Mouse (Mus musculus): Measurements from ENCODE around the gene Dpf3. TPM values are rescaled to one million over a fixed set of nuclear protein-coding genes. Genes with fewer than 3 reads are reported as not detected.
A peak's percentile ranks its signal among the peaks of the same experiment; 100 is the strongest.

The Dpf3 gene
- total RNA-seq, 2 experiments from 2014 or later, result 15.9 to 20.0 TPM

DNA sequence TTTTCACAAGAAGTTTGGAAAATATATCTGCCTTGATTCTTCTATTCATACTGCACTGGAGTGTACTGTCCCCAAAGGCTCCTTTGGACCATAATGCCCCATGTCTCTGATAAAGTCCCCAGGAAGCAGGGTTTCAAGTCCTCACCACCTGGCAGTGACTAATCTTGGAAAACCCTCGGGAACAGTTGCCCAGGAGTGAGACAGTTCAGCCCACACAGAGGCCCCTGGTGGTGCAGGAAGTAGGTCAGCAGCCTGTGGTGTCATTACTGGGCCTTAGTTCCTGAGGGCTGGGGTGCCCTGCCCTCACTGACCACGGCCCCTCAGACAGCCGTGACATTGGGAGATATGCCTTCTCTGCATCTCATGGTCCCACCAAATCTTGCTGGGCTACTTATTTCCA lies 246.5 kb downstream of the Dpf3 start:
- DNase-seq, result no peak
- intact Hi-C loops (cut with DNase I), result loop anchor here (5.0 kb wide), 1 partner anchor 119 kb away; no protein-coding TSS in a partner anchor

- intact Hi-C loops (cut with DNase I), result loop anchor here (5.0 kb wide), 1 partner anchor 118 kb away; no protein-coding TSS in a partner anchor
- peak in 1 of 2 experiments; percentile 8 for DNase-seq
Observed at GRCm38 (mm10) chr12:83240571-83240970, 246.9 kb downstream of the Dpf3 start.

- intact Hi-C loops (cut with DNase I), result no loop called here
- no peak for DNase-seq
Observed at GRCm38 (mm10) chr12:83235781-83236180, 251.7 kb downstream of the Dpf3 start.

DNA sequence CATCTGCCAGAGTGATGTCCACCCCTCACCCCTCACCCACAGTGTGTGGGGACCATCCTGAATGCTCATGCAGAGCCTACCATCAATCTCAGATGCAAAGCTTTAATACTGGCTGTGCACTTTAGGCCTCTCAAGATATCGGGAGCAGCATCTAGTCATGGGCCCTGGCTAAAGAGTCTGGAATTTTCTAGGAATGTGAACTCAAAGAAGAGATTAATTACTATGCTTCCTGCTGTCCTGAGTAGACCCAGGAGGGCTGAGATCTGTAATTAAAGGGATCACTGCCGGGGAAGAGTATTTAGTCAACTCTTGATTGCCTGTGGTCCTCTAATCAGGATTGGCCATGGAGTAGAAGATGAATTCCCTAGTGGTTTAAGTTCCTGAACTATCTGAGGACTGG lies 252.5 kb downstream of the Dpf3 start:
- DNase-seq, result no peak
- intact Hi-C loops (cut with DNase I), result no loop called here

DNA sequence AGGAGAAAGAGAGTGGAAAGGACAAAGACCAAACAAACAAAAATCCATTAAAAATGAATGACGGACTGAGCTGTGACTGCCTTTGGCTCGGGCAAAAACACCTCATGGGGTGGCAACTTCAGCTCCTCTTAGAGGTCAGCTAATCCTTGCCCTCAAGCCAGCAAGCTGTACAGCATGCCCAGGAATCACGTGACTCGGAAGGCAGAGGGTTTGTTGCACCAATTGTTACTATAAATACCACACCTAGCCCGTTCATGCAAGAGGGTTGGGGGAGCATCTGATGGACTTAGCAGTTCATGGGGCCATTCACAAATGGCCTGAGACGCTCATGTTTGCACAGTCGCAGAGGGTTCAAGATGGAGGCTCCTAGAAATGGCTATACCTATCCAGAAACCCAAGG lies 253.9 kb downstream of the Dpf3 start:
- intact Hi-C loops (cut with DNase I), result no loop called here
- no peak for DNase-seq

GRCm38 (mm10) chr12:83232916-83233315 lies 254.6 kb downstream of the Dpf3 start:
- intact Hi-C loops (cut with DNase I), result no loop called here
- DNase-seq, result no peak

GRCm38 (mm10) chr12:83231258-83231657 lies 256.3 kb downstream of the Dpf3 start:
- intact Hi-C loops (cut with DNase I), result no loop called here

GRCm38 (mm10) chr12:83229683-83230082 lies 257.8 kb downstream of the Dpf3 start:
- intact Hi-C loops (cut with DNase I), result no loop called here
- DNase-seq, result no peak

More at GRCm38 (mm10) chr12:83231258-83231657, 256.3 kb downstream of the Dpf3 start:
- no peak for DNase-seq

DNA sequence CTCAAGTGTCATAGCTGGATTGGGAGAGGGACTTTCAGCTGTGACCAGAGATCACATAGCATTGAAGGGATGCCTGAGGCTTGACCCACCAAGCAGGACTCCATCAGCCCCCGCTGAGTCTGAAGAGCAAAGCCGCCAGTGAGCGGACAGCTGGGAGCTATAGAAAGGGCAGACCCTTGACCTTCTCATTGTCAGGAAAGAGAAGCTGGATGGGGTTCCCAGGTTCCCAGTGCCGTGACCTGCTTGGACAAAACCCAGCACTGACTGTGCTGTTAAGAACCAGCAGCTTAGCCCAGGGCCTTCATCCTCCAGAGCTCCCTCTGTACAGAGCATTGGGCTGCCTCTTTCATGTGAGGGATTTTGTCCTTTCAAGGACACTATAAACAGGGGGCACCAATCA lies 260.5 kb downstream of the Dpf3 start:
- intact Hi-C loops (cut with DNase I), result no loop called here
- no peak for DNase-seq

DNA sequence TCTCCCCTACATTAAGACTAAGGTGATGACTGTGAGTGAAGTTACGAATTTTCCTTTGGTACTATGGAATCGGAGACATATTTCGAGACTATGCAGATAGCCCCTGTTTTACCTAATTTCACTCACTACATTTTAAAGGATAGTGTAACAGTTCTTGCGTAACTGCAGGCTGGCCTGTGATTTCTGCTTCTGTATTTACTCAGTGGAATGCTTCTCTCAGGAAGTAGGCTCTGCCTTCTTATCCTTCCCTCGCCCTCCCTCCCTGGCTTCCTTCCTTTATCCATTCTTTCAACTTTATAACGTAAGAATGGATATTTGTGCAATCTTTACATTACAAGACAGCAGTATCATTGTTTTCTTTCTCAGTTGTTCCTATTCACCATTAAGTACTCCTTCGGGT lies 266.6 kb downstream of the Dpf3 start:
- DNase-seq, result no peak
- intact Hi-C loops (cut with DNase I), result no loop called here

- intact Hi-C loops (cut with DNase I), result loop anchor here (10.0 kb wide), 1 partner anchor 291 kb away; no protein-coding TSS in a partner anchor
- DNase-seq, result no peak
Observed at GRCm38 (mm10) chr12:83213879-83214341, 273.6 kb downstream of the Dpf3 start.

DNA sequence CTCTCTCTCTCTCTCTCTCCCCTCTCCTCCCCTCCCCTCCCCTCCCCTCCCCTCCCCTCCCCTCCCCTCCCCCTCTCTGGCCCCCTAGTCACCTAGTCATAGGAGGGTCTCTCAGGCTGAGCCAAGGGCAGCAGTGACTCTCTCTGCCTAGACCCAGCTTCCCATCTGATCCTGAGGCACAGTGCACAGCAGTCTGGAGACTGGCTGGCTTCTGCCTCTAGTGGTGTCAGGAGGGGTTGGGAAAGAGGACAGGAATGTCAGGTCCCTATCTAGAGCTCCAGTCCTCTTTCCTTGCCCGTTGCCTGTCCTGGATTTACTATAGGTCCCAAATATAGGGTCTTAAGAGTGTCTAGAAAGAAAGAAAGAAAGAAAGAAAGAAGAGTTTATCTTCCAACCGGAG lies 275.5 kb downstream of the Dpf3 start:
- intact Hi-C loops (cut with DNase I), result loop anchor here (10.0 kb wide), 1 partner anchor 293 kb away; no protein-coding TSS in a partner anchor
- no peak for DNase-seq

DNA sequence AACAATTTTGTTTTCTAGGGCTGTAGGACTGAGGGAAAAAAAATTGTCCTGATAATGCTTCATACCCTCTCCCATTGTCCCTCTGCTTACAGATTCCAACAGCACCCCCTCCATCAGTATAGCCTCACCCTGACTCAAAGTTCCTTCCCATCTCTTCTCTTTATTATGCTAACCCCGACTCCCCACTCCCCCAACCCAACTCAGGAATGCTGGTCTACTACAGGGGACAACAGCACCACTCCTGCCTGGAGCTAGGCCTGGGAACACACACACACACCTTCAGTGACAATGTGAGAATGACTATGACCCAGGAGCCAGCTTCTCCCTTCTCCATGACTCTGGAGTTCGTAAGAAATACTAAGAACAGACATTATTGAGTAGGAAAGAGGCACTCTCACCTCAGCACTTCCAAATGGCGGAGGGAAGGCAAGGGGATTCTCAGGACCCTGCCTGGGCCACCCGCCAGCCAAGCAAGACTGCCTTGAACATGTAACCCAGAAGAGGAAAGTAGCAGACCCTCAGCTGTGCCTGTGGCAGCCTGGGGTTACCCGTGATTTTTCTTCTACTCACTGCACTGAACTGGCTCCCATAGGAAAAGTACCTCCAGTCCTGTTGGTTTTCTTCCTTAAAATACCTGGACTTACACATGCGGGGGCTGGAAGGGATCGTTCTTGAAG lies 276.2 kb downstream of the Dpf3 start:
- DNase-seq, result no peak
- intact Hi-C loops (cut with DNase I), result loop anchor here (10.0 kb wide), 1 partner anchor 294 kb away; no protein-coding TSS in a partner anchor

GRCm38 (mm10) chr12:83210735-83211134 lies 276.8 kb downstream of the Dpf3 start:
- intact Hi-C loops (cut with DNase I), result loop anchor here (10.0 kb wide), 1 partner anchor 294 kb away; no protein-coding TSS in a partner anchor
- DNase-seq, result no peak

GRCm38 (mm10) chr12:83210294-83210693 lies 277.2 kb downstream of the Dpf3 start:
- intact Hi-C loops (cut with DNase I), result loop anchor here (10.0 kb wide), 1 partner anchor 295 kb away; no protein-coding TSS in a partner anchor
- DNase-seq, result no peak

DNA sequence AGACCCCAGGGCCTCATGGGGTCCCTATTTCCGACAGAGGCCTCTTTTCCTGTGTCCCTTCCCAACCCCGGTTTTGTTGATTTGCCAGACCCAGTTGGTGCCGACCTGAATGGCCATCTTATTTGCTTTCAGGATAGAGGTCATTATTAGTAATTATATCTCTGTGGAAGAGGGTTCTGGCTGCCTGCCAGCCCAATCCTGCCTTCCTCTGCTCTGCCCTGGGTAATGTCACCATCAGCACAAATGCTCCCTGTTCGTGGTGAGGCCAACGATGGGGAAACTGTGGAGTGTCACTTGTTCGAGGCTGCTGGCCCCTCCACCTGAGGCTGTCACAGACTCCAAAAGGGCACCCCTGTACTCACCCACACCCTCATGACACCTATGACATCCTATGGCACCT lies 278.1 kb downstream of the Dpf3 start:
- intact Hi-C loops (cut with DNase I), result no loop called here
- no peak for DNase-seq

DNA sequence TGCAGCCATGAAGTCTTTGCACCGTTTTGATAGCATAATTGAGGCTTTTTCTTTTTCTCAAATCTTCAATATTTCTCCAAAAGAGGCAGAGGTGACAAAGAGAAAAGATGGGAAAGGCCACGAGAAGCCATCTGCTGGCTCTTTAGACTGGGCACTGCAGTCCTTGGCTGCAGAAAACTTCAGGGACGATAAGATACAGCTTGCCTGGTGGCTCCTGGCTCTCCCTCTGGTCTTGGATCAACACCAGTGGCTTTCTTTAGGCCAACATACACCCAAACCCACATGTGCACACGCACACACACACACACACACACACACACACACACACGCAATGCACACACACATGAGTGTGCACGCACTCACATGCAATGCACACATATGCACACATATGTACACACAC lies 278.7 kb downstream of the Dpf3 start:
- DNase-seq, result no peak
- intact Hi-C loops (cut with DNase I), result no loop called here

DNA sequence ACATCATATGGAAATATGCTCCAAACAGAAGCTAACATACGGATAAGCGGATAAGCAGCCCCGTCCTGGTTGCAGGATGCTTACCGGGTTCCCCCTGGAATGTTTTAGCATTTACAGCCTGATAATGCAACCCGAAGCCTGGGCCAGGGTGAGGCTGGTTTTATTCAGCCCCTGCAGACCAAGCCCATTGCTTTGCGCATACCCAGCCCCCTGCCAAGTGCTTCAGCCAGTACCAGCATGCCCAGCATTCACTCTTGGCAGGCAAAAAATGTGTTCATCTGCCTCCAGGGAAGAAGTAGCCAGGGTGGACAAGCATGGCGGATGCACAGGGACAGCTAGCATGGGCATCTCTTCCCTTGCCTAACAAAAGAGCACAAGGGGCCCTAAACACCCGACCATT lies 279.5 kb downstream of the Dpf3 start:
- intact Hi-C loops (cut with DNase I), result no loop called here
- no peak for DNase-seq

- no peak for DNase-seq
- intact Hi-C loops (cut with DNase I), result no loop called here
Observed at GRCm38 (mm10) chr12:83207481-83207880, 280.0 kb downstream of the Dpf3 start.

- intact Hi-C loops (cut with DNase I), result no loop called here
- no peak for DNase-seq
Observed at GRCm38 (mm10) chr12:83206866-83207265, 280.6 kb downstream of the Dpf3 start.

GRCm38 (mm10) chr12:83204361-83204760 lies 283.2 kb downstream of the Dpf3 start:
- DNase-seq, result no peak
- intact Hi-C loops (cut with DNase I), result no loop called here

GRCm38 (mm10) chr12:83201674-83202073 lies 285.8 kb downstream of the Dpf3 start:
- intact Hi-C loops (cut with DNase I), result no loop called here

More at GRCm38 (mm10) chr12:83201674-83202073, 285.8 kb downstream of the Dpf3 start:
- no peak for DNase-seq
